Mouse (Mus musculus) right cerebral cortex, postnatal 14 days (tissue): ENCODE data around the gene Snai3.

Source experiments
- DNase-seq: peaks from one replicate; pipeline ENCODE4 v3.0.0; 2022

Gene Snai3

GRCm38 (mm10) chr8:122430058-122430636 is 30.4 kb downstream of the Snai3 start:
- no peak for DNase-seq

- no peak for DNase-seq
Observed at GRCm38 (mm10) chr8:122428163-122428562, 32.4 kb downstream of the Snai3 start.

- DNase-seq = no peak
Observed at GRCm38 (mm10) chr8:122427607-122428006, 32.9 kb downstream of the Snai3 start.

GRCm38 (mm10) chr8:122426145-122426544 is 34.4 kb downstream of the Snai3 start:
- no peak for DNase-seq

GRCm38 (mm10) chr8:122423659-122424058 is 36.9 kb downstream of the Snai3 start:
- DNase-seq = no peak

GRCm38 (mm10) chr8:122423217-122423616 is 37.3 kb downstream of the Snai3 start:
- no peak for DNase-seq

- no peak for DNase-seq
Observed at GRCm38 (mm10) chr8:122421376-122422070, 39.0 kb downstream of the Snai3 start, which contains the start of gene Il17c. TSS of gene Il17c (plus strand) at chr8:122422020.

GRCm38 (mm10) chr8:122419881-122420555 is 40.5 kb downstream of the Snai3 start:
- peak; percentile 43 for DNase-seq

- no peak for DNase-seq
Observed at GRCm38 (mm10) chr8:122415554-122415953, 45.0 kb downstream of the Snai3 start.

GRCm38 (mm10) chr8:122414311-122414710 is 46.2 kb downstream of the Snai3 start:
- no peak for DNase-seq

GRCm38 (mm10) chr8:122407678-122408077 is 52.9 kb downstream of the Snai3 start:
- no peak for DNase-seq

- DNase-seq = no peak
Observed at GRCm38 (mm10) chr8:122405146-122405805, 55.3 kb downstream of the Snai3 start.
